Mouse (Mus musculus): ENCODE results near the gene Maml2.

Maml2 gene

DNA sequence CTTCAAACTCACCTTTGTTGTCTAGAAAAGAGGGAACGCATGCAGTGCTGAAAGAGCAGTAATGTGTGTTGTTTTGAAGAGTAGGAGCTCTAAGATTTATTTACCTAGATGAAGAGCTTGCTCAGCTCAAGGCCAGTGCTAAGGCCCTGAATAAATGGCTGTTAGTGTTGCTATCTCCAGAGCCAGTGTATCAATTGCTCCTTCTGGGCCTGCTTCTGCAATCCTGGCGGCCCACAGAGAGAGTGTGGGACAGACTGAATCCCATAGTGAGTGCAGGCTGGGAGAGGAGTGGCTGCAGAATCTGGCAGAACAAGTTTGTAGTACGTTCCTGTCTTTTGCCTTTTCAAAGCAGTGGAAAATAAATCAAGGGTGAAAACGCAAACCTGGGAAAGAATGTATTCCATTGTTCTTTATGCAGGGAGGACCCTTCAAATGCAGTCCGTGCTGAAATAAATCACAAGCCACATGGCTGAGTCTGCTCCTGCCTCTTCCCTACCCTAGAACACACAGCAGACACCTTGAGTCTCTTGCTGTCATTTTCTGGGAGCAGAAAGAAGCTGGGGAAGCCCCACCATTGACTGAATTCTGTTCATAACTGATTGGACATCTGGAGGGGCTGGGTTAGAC lies 318.7 kb downstream of the Maml2 start:
- no peak for DNase-seq (ENCODE audit: low spot score)

DNA sequence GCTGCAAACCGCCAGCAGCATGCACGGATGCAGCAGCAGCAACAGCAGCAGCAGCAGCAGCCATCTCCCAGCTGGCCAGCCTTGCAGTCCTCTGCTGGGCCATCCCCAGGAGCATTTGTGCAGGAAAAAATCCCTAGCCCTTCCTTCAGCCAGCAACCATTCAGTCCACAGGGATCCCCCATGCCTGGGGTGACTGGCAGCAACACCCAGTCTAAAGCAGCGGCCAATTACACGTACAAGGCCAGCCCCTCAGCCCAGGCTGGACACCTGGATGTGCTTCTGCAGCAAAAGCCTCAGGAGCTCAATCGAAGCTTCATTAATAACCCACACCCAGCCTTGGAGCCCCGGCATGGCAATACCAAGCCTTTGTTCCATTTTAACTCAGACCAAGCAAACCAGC lies 323.0 kb downstream of the Maml2 start:
- DNase-seq (ENCODE audit: low spot score), result no peak

DNA sequence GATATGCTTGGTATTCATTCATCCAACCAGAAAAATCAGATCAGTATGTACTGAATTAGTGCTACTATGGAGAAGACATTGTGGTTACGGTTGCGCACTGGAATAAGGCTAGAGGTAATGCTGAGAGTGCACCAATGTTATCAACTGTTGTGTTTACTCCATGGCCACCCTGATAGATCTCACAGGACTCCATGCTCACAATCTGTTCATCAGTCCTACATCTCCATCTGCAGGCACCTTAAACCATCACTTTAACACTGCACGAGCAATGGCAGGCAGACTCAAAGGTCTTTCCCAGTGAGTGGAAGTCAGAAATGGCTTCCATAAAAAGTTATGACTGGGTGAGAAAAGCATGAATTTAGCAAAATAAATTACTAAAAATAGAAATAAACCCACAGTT lies 324.2 kb downstream of the Maml2 start:
- no peak for DNase-seq (ENCODE audit: low spot score)

DNA sequence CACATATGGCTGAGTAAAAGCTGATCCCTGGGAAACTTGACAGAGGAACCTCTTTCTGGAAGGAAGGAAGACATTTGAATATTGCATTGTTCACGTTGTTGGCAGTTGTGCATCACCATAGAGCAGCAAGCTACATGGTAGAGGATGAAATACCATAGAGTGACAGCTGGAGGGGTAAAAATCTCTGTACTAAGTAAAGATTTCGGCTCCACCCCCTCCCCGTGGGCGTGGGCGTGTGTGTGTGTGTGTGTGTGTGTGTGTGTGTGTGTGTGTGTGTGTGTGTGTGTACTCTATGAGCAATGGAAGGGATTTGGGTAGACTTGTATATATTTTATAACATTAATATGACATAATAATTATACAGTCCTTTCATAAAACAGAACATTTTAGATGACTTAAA lies 324.7 kb downstream of the Maml2 start:
- DNase-seq (ENCODE audit: low spot score), result no peak

DNA sequence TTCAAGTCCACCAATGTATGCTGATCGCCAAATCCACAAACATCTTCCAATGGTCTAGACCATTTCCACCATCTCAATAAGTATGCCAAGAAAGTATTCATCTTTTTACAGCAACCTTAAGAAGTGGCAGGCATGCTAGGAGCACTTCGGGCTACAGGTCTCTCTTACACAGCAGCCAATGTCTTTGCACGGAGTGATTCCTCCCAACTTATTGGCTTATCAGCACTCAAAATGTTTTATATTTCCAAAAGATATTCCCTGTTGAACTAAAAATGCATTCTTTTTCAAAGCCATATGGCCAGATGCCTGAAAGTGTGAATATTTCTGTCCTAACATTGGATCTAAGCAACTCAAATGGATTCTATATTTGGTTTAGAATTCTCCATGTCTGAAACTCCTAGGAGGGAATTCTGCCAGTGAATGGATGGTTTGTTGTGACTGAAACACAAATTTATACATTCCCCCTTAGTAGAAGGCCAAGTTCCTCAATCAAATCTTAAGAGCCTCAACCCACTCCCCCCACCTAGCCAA lies 326.2 kb downstream of the Maml2 start:
- no peak for DNase-seq (ENCODE audit: low spot score)

DNA sequence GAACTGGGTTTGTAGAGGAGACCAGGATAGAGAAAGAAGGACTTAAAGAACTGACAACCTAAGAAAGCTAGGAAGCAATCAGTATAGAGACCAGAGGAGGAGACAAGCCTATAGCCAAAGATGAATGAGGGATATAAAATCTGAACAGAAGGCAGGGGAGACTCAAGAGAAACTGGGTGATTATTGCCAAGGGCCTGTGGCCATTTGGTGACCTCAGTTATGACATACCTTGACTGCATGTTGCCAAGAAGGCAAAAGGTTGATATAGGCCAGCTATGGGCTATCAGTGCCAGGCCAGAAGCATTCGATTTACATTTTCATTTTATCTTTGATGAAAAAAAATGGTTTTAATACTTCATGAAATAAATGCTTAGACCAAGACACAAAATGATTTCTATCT lies 327.0 kb downstream of the Maml2 start:
- DNase-seq (ENCODE audit: low spot score), result no peak

DNA sequence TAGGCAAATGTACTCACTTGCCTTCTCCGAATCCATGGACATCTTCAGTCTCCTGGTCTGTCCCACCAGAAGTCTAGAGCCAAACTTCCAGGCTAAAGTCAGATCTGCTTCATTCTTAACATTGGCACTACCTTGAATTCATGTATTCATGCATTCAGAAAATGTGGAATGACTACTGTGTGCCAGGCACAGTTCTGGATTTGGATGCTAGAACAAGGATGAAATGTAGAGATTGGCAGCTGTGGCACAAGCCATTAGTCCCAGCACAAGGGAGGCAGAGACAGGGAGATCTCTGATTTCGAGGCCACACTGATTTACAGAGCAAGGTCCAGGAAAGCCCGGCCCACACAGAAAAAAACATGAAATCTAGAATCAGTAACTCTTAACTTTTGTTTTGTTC lies 327.5 kb downstream of the Maml2 start:
- no peak for DNase-seq (ENCODE audit: low spot score)

DNA sequence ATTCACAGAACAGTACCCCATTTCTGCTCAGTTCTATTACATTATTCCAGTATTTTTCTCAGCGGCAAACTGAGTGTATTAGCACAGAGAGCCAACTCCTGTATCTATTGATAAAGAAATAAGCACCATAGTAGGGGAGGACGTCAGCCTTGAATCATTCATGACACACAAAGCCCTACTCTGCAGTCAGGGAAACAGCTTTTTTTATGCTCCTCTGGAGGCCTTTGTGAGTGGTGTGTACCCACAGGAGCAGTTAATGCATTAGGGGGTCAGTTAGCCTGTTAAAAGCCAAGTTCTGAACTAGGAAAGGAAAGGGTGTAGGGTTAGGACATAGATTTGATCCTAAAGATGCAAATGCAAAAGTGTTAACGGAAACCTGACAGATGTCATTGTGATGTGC lies 328.7 kb downstream of the Maml2 start:
- no peak for DNase-seq (ENCODE audit: low spot score)

DNA sequence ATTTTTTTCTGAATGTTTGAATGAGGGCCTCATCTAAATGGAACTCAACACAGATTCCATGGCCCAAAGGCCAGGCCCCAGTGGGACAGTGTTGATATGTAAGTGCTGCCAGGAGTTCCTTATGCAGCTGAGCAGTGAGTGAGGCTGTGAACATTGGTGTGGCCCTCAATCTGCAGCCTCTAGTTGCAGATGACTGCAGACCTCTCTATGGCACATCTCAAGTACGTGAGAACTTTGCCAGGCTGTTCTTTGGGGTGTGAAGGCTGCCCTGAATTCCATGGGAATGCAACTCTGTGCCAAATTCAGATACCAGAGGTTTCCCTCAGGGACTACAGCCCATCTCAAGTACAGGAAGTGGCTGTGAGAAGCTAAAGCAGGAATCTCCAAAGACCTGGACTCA lies 335.6 kb downstream of the Maml2 start:
- no peak for DNase-seq (ENCODE audit: low spot score)

DNA sequence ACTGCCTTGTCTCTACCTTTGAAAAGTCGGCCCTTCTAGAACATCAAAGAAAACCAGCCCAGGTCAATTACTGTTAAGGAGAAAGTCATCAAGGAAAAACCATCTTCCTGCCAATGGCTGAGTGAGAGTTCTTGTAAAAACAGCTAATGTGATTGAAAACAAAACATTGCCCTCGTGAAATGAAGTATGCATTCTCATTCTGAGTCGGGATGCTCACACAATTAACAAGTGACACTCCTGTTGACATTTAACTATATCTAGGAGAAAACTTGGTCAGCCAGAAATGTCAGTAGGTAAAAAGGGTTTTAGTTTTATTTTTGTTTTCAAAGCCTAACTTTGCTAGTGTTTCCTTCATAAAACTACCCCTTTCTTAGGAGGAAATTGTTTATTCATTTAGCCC lies 341.9 kb downstream of the Maml2 start:
- DNase-seq (ENCODE audit: low spot score), result no peak

DNA sequence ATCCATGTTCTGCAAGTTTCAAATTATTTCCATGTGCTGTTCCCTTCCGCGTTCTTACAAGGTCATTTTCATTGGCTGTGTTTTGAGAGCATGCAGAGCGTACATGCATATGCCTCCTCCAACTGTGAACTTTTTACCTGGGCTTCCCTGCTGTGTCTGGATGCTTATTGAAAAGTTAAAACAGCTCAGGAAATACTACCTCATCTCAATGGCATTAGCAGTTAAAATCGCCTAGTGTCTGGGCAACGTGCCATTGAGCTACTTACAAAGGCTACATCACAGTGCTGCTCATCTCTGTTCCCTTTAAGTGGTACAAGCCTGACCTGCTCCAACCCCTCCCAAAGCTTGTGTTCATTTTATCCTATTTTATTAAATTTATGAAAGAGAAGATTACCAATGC lies 347.4 kb downstream of the Maml2 start:
- no peak for DNase-seq (ENCODE audit: low spot score)

DNA sequence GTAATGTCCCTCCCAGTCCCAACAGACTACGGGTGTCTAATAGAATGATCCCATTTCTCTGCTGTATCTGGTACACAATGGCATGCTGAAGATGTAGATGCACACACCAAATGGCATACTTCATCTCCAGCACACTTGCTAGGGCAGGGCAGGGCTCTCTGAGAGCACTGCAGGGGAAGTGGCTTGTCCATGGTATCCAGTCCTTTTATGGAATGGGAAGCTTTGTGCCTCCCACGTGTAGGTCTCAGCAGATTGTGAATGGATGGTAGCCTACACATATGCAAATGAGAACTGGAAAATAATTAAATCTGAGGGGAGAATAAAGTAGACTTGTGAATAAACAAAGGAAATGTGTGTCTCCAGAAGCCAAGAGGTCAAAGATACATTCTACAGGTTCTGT lies 353.3 kb downstream of the Maml2 start:
- DNase-seq (ENCODE audit: low spot score), result no peak

DNA sequence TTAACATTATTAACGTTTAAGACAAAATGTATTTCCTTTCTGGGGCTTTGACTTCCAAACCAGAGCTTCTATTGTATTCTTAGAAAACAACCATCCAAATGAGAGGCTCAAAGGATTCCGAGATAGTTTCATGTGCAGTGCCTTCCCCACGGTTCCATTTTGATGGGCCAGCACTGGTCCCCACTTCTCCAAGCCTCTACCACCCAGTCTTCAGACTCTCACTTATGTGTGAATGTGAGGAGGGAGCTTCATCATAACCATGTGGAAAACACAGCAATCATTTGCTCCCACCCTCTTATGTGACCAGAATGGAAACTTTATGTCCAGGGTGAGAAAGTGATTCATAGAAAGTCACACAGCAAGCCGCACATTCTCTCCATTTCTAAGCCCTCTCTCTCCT lies 354.1 kb downstream of the Maml2 start:
- DNase-seq (ENCODE audit: low spot score), result no peak

DNA sequence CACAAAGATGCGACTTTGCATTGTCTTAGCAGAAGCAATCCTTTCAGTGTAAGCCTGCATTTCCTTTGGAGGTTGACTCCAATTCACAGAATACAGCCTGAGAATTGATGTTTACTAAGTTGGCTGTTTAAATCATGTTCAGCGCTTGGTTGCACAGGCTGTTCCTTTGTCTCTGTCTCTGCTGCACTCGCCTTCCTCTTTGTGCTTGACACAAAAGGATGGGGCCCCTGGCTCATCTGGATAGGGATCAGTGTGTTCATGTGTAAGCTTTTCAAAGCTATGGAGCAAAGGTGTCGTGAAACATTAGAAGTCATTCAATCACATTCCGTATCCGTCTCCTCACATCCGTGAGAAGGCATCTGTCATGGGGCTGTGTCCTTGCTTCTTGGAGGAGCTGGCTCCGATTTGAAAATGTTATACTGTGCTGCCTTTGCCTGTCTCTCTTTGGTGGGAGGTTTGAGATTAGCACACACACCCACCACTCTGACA lies 354.7 kb downstream of the Maml2 start:
- DNase-seq (ENCODE audit: low spot score), result peak; percentile 72

DNA sequence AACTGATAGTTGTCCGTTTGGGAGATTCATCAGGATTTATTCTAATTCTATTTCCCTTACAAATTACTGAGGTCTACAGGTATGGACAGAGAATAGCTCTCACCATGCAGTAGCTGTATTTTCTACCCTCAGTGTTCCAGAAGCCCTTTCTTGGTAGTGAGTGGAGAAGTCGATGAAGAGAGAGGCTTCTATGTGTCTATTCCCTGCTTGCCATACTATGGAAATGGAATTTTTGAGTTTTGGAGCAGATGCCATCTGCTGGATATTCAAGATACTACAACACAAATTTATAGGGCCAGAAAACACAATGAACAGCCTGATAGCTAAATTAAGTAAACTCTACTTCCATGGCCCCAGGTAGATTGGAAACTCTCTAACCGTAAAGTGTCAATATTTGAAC lies 355.2 kb downstream of the Maml2 start:
- peak; percentile 45 for DNase-seq (ENCODE audit: low spot score)

DNA sequence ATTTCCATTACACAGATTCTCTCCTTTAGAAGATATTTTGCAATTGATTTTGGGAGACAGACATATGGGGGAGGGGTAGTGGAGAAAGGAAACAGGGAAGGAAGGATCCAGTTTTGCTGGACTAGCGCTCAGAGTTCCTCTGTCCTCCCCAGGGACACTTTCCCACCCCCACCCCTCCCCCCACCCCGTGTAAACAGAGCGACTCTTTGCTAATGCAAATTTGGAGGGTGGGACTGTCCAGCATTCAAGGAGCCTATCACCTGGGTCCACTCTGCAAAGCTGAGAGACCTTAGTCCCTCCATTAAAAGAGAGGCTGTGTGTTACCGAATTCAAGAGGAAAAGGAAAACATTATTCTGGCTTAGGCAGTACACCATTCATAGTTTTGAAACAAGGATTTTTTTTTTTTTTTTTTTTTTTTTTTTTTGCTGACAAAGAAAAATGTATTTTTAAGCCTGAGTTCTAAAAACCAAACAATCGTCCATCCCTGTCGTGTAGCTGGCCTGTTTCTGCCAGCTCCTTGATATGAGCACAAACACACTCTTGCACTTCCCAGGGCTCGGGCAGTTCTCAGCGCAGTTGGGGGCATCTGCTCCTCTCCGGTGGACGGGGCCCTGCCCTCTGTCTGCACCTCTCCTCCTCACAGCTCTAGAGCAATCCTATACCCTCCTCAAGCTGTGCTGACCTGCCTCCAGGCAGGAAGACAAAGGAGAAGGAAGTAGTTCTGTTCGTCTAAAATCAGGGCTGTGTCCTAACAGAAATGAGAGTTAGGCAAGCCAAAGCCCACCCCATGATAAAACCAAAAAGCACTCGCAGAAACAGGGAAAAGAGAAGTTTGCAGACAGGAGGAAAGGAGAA lies 364.2 kb downstream of the Maml2 start:
- peak; percentile 59 for DNase-seq (ENCODE audit: low spot score)

DNA sequence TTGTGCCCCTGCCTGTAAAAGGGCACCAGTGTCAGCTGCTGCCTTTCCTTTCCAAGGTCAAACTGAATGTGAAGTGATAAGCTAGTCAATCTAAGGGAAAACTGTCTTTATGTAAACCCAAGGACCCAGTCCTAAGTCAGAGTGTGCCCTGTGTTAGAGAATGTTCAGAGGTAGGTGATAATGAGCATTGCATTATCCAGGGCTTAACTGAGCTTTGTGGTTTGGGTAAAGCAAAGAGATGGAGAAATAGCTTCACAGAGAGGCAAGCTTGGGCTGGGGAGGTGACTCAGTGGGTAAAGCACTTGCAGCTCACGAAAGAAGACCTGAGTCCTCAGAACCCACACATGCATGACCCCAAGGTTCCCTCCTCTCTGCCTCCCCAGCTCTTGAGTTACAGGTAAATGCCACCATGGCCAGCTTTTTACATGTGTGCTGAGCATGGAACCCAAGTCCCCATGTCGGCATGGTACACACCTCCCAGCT lies 367.8 kb downstream of the Maml2 start:
- no peak for DNase-seq (ENCODE audit: low spot score)

DNA sequence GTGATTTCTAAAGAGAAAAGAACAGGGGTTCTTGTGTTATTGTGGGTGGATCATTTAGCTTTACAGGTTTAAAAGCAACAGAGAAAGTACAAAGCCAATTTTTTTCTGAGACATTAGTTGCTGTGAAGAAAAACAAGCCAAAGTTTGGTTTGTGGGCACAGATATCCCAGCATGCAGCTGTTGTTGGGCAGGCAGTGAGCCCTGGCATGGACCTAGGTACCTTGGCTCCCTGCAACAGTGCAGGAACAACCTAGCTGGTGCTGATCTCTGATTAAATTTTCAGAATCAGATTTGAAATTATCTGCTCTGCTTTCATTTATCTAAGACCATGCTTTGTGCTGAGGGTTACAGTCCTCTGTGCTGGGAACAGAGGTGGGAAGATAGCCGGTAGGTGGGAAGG lies 370.2 kb downstream of the Maml2 start:
- no peak for DNase-seq (ENCODE audit: low spot score)

DNA sequence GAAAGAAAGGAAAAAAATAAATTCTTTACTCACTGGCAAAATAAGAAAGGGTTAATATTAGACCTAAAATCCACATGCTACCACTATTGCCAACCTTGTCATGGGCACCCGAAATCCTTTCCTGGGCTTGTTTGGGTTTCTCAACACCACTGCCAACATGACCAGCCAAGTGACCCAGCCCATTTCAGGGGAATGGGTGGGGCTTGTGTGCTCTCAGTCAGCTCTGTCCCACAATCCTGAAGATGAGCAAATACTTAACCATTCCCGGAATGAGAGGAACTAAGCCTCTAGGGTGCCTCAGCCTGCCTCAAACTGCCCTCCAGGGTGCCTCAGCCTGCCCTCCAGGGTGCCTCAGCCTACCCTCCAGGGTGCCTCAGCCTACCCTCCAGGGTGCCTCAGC lies 371.0 kb downstream of the Maml2 start:
- DNase-seq (ENCODE audit: low spot score), result no peak

DNA sequence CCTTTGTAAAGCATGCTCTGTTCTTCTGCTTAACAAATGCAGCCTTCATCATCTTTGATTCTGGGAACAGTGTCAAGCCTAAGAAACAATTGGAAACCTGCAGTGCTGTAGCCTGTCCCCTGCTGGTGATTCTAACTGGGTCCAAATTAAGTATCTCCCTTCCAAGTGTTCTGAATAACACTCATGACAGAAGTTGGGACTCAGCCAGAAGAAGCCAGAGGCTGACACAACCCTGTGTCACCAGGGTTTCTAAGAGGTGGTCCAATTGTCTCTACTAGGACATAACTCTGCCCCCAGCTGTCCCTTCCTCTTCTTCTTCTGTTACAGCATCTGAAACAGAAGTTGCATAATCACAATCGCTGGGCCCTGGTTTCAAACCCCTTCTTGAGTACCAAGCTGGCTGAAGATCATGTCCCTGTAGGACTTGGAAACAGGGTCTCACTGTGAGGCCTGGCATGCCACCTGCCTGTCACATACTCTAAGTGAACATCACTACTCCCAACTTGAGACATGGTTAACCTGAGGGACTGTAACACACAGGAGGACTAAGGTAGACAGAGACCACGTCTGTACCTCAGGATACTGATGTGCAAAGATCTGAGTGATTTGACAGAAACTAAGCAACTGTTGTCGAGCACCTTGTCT lies 373.5 kb downstream of the Maml2 start:
- no peak for DNase-seq (ENCODE audit: low spot score)

DNA sequence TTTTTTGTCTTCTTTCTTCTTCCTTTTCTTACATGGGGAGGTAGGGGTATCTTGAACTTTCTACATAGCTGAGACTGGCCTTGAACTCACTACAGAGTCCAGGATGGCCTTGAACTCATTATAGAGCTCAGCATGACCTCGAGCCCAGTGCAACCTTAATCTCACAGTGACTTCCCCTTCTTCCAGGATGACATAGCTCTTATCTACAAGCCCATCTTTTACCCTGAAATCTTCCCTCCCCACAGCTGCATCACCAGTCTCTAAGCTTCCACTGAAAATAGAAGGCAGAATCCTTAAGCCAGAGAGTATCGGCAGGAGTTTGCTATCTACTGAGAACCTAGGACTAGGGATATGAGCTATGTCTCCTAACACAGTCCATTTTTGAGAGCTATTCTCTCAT lies 375.5 kb downstream of the Maml2 start:
- DNase-seq (ENCODE audit: low spot score), result no peak

DNA sequence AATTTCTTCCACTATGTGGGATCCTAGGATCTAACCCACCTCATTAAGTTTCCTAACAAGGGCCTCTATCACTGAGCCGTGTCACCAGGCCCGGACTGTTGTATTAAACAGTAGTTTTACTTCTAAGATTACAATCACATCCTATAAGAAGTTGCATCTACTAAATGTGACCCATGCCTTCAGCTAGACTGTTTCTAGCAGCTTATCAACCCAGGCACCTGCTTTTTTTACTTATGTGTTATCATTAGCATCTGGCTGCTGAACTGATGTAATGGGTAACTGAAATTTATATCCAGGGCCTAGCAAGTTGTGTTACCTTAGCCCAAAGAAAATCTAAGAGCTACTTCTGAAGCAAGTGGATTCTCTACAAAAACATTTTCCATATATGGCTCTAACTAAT lies 380.3 kb downstream of the Maml2 start:
- no peak for DNase-seq (ENCODE audit: low spot score)

DNA sequence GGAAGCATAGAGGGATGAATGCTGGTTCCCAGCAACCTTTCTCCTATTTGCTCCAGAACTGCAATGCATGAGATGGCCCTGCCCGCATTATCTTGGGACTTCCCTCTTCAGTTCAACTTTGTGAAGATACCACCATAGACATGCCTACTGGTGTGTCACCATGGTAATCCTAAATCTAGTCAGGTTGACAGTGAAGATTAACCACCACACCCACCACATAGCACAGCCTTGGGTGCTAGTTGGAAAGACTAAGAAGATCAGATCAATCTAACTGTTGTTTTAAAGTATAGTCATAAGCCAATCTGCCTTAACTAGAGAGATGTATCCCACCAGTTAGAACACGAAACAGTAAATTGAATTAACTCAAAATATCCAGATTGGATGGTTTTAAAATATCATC lies 381.9 kb downstream of the Maml2 start:
- DNase-seq (ENCODE audit: low spot score), result no peak

All from embryo, embryonic 10 days (tissue).